Mouse (Mus musculus): ENCODE data around the gene Gm1043. TPM values are rescaled to one million over a fixed set of nuclear protein-coding genes. Genes with fewer than 3 reads are reported as not detected.

Gm1043 gene
- polyA plus RNA-seq, 1 experiment: 3.0 TPM

DNA sequence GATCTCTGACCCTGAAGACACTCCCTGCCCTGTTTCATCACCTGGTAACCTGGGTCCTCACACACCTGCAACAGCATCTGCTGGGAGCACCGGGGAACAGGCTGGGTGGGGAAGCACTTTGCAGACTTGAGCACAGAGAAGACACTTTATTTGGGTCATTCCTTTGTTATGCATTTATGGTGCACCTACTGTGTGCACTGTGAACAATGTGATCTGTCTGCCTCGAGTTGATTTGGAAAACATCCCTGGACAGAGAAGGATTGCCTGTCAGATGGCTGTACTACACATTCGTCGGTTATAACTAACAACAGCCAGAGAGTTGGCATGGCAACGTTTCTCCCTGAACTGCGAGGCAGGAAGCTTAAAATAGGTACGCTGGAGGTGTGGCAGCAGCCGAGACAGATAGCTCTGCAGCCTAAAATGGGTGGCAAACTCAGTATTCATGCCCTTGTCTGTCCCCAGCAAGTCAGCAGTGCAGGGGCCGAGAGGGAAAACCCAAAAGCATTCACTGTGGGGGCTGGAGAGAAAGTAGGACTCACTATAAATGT is 147.9 kb downstream of the Gm1043 start:
- no peaks in the 10 kb centered on the region for H3K36me3 ChIP-seq (ENCODE audit: control insufficient read depth, insufficient read depth, low read length)
- TF ChIP-seq POLR2A (IDR thresholded peaks at IDR 0.05; ENCODE audit: low read depth, low read length) (no peak), CTCF (IDR thresholded peaks at IDR 0.05; ENCODE audit: extremely low read depth, insufficient read depth, insufficient read length, insufficient replicate concordance) (no peak)
- H3K4me3 ChIP-seq (ENCODE audit: extremely low read depth, insufficient read depth, insufficient read length): no peak overlapping the region
- H3K27ac ChIP-seq (ENCODE audit: insufficient read depth, low read length): no peak overlapping the region
- no peaks in the 10 kb centered on the region for H3K27me3 ChIP-seq (ENCODE audit: control insufficient read depth, insufficient read depth, low read length)
- 42% methylated on average over 9 of the region's 9 CpGs for WGBS
- no peaks in the 10 kb centered on the region for H3K4me1 ChIP-seq (ENCODE audit: control insufficient read depth, insufficient read depth, insufficient read length)
- DNase-seq (ENCODE audit: low read depth in 1 of 2, low spot score in 2 of 2): no peak

DNA sequence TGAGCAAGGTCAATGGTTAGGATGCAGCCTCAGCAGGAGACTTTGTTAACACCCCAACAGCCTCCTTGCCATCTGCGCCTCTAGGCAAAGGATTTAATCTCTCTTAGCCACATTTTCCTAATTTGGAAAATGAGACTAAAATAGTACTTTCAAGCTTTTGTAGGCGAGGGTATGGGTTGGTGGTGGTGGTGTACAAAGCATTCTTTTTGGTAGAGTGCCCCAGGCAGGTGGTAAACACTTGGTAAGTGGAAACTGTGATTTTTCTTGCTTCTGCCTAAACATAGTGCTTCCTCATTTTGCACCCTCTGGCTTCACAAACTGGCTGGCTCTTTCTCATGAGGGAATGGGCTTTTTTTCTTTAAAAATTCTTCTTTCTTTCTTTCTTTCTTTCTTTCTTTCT is 153.5 kb downstream of the Gm1043 start:
- H3K27ac ChIP-seq (ENCODE audit: insufficient read depth, low read length): no peak overlapping the region
- no peaks in the 10 kb centered on the region for H3K36me3 ChIP-seq (ENCODE audit: control insufficient read depth, insufficient read depth, low read length)
- 46% methylated on average over 2 of the region's 2 CpGs for WGBS
- peaks cover 14% of the 10 kb centered on the region for H3K27me3 ChIP-seq (ENCODE audit: control insufficient read depth, insufficient read depth, low read length)
- DNase-seq (ENCODE audit: low read depth in 1 of 2, low spot score in 2 of 2): no peak
- TF ChIP-seq CTCF (IDR thresholded peaks at IDR 0.05; ENCODE audit: extremely low read depth, insufficient read depth, insufficient read length, insufficient replicate concordance): no peak
- no peak for TF ChIP-seq POLR2A (IDR thresholded peaks at IDR 0.05; ENCODE audit: low read depth, low read length)
- H3K4me1 ChIP-seq (ENCODE audit: control insufficient read depth, insufficient read depth, insufficient read length): no peaks in the 10 kb centered on the region; the same call in 1 of the 2 replicates
- H3K4me3 ChIP-seq (ENCODE audit: extremely low read depth, insufficient read depth, insufficient read length): no peak overlapping the region

DNA sequence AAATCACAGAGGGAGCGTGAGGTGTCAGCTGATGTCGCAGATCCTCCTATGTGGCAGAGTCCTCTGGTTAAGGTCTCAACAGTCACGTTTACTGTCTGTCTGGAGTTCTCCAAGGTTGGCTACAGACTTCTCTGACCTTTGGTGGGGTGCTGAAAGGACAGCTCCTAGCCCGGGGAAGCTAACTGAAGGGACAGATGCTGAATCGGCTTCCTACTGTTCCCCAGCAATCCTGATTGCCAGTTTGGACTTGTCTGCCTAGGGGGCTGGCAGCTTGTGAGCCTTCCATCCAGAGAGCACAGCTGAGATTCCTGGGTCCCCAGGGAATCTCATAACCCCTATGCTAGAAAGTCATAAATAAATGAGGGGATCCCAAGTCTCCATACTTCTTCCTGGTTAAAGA is 155.4 kb downstream of the Gm1043 start:
- Histone ChIP-seq H3K4me1 (ENCODE audit: control insufficient read depth, insufficient read depth, insufficient read length) (no peaks in the 10 kb centered on the region; the same call in 1 of the 2 replicates), H3K36me3 (ENCODE audit: control insufficient read depth, insufficient read depth, low read length) (no peaks in the 10 kb centered on the region), H3K27ac (ENCODE audit: insufficient read depth, low read length) (no peak overlapping the region), H3K27me3 (ENCODE audit: control insufficient read depth, insufficient read depth, low read length) (peaks cover 27% of the 10 kb centered on the region), H3K4me3 (ENCODE audit: extremely low read depth, insufficient read depth, insufficient read length) (no peak overlapping the region)
- TF ChIP-seq POLR2A (IDR thresholded peaks at IDR 0.05; ENCODE audit: low read depth, low read length) (no peak), CTCF (IDR thresholded peaks at IDR 0.05; ENCODE audit: extremely low read depth, insufficient read depth, insufficient read length, insufficient replicate concordance) (no peak)
- DNase-seq (ENCODE audit: low read depth in 1 of 2, low spot score in 2 of 2): no peak
- WGBS: 8% methylated on average over 5 of the region's 5 CpGs

DNA sequence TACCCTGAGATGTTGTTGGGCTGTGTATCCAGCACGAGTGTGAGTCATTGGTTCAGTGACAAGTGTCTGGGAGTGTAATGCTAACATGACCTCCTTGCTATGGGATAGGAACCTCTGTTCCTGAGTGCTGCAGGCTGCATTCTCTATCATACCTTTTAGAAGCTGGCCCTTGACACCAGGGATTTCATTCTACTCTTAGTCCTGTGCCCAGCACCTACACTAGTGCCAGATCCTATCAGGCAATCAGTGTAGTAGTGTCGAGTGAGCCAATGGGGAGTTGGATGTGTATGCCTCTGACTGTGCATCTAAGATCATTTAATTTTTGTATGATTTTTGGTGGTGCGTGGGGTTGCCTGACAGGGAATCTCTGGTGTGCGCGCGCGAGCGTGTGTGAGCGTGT is 156.1 kb downstream of the Gm1043 start:
- Histone ChIP-seq H3K27me3 (ENCODE audit: control insufficient read depth, insufficient read depth, low read length) (peaks cover 33% of the 10 kb centered on the region), H3K4me3 (ENCODE audit: extremely low read depth, insufficient read depth, insufficient read length) (no peak overlapping the region), H3K4me1 (ENCODE audit: control insufficient read depth, insufficient read depth, insufficient read length) (peaks cover 6% of the 10 kb centered on the region), H3K27ac (ENCODE audit: insufficient read depth, low read length) (no peak overlapping the region), H3K36me3 (ENCODE audit: control insufficient read depth, insufficient read depth, low read length) (no peaks in the 10 kb centered on the region)
- no peak for TF ChIP-seq CTCF (IDR thresholded peaks at IDR 0.05; ENCODE audit: extremely low read depth, insufficient read depth, insufficient read length, insufficient replicate concordance)
- no peak for TF ChIP-seq POLR2A (IDR thresholded peaks at IDR 0.05; ENCODE audit: low read depth, low read length)
- WGBS: 19% methylated on average over 9 of the region's 9 CpGs
- no peak for DNase-seq (ENCODE audit: low read depth in 1 of 2, low spot score in 2 of 2)

DNA sequence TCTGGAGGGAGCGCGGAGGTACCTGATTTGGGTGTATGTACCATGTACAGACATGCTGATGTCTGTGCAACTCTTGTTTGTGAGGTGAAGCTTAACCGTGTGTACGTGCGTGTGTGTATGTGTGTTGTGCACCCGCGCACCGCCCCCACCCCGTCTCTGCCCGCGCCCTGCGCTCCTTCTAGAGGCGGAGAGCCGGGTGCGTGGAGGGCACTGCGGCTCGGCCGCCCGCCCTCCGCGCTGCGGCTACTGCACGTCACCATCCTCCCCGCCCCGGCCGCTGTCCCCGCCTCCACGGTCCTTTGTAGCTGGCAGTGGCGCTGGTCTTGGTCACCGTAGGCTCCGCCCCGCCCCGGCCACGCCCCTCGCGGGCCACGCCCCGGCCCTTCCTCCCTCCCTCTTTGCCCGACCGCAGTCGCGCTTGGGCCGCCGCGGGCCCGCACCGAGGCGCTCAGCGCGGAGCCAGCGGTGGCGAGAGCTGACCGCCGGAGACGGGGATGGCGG is 156.5 kb downstream of the Gm1043 start, which contains the start of gene Crmp1:
Gene Crmp1 (plus strand): TSS at position 290 of the 501 bp plus-strand sequence.
- H3K27ac ChIP-seq (ENCODE audit: insufficient read depth, low read length): no peak within 1 kb of the TSS
- no peaks in the 10 kb centered on the region for H3K36me3 ChIP-seq (ENCODE audit: control insufficient read depth, insufficient read depth, low read length)
- WGBS: 4% methylated on average over 54 of the region's 56 CpGs
- H3K4me3 ChIP-seq (ENCODE audit: extremely low read depth, insufficient read depth, insufficient read length): no peak within 1 kb of the TSS
- H3K27me3 ChIP-seq (ENCODE audit: control insufficient read depth, insufficient read depth, low read length): peaks cover 37% of the 10 kb centered on the region
- peaks cover 7% of the 10 kb centered on the region for H3K4me1 ChIP-seq (ENCODE audit: control insufficient read depth, insufficient read depth, insufficient read length)
- TF ChIP-seq POLR2A (IDR thresholded peaks at IDR 0.05; ENCODE audit: low read depth, low read length): no peak
- no peak for TF ChIP-seq CTCF (IDR thresholded peaks at IDR 0.05; ENCODE audit: extremely low read depth, insufficient read depth, insufficient read length, insufficient replicate concordance)
- no peak for DNase-seq (ENCODE audit: low read depth in 1 of 2, low spot score in 2 of 2)

DNA sequence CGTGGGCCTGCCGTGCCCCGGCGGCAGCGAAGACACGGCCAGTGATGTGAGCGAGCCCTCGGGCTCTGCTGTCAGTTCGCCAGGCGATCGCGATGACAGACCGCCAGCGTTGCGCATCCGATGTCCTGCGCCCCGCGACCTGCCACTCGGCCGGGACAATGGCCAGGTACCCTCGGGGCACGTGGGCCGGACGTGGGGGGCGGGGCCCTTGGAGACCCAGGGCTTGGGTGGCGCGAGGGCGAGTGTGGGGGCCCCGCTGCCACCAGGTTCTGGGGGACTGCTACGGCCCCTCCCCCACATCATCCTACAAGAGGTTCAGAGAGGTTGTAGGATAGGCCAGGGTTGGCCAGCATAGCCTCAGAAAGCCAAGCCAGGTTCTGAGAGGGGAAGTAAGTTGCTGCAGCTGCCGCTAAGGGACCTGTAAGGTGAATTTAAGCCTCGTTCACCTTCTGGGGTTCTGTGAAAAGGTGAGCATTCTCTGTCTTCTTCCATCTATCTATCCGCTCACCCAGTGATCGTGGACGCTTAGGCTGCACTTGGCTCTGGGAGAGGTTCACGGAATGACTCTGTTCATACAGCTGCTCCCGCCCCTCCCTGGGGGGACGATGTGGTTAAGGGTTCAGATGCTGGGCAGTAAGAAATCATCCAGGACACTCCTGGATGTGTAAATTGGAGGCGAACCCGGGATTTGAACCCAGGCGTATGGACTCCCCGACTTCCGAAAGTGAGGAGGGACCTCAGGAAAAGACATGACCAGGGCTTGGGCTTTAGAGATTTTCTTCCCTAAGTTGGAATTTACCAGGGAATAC is 157.4 kb downstream of the Gm1043 start:
- 15% methylated on average over 44 of the region's 44 CpGs for WGBS
- no peak overlapping the region for H3K4me3 ChIP-seq (ENCODE audit: extremely low read depth, insufficient read depth, insufficient read length)
- TF ChIP-seq POLR2A (IDR thresholded peaks at IDR 0.05; ENCODE audit: low read depth, low read length) (no peak), CTCF (IDR thresholded peaks at IDR 0.05; ENCODE audit: extremely low read depth, insufficient read depth, insufficient read length, insufficient replicate concordance) (no peak)
- no peak overlapping the region for H3K27ac ChIP-seq (ENCODE audit: insufficient read depth, low read length)
- no peaks in the 10 kb centered on the region for H3K36me3 ChIP-seq (ENCODE audit: control insufficient read depth, insufficient read depth, low read length)
- peaks cover 7% of the 10 kb centered on the region for H3K4me1 ChIP-seq (ENCODE audit: control insufficient read depth, insufficient read depth, insufficient read length)
- DNase-seq (ENCODE audit: low read depth in 1 of 2, low spot score in 2 of 2): no peak
- H3K27me3 ChIP-seq (ENCODE audit: control insufficient read depth, insufficient read depth, low read length): peaks cover 37% of the 10 kb centered on the region
